Mouse (Mus musculus): ENCODE data around the gene Iqcn.

GRCm38 (mm10) chr8:70742981-70743655, 39.9 kb downstream of the Iqcn start:
- TF ChIP-seq POLR2A (IDR thresholded peaks at IDR 0.05; ENCODE audit: insufficient read depth, low read depth, low read length) (peak; percentile 71), CTCF (IDR thresholded peaks at IDR 0.05) (no peak)
